Mouse (Mus musculus) 416B (cell line): ENCODE measurements around the gene Scamp1.

Source experiments
- DNase-seq: peaks from one replicate; pipeline ENCODE4 v3.0.0; 2011; ENCODE audit warnings: low read depth

Gene Scamp1

DNA sequence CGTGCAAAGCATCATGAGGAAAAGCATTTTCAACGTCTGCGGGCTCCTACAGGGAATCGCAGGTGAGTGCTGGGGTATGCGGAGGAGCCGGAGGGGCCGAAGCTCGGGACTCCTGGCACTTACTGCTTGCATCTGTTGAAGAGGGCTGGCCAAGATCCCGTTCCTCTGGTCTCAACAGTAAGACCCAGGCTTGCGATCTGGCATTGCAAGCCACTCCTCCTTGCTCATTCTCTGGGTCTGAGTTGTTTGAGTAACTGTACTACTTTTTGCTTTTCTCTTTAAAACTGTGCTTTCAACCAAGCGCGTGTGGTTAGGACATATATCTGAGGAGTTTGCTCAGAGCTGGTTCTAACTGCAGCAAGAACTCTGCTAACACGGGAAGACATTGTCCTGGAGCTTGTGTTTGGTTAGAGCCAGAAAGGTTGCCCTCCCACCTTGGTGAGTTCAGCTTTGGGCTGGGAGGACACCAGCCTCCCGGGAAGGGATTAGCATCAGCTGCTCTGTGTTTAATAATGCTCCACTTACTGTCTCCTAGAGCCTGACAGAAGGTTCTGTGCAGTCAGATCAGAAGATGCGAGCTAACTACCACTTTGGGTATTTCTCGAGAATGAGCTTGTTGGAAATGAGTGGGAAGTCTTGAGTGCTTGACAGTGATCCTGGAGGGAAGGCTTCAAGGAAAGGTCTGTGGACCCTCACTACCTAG, 110.9 kb downstream of the Scamp1 start:
- DNase-seq, result no peak

- DNase-seq, result no peak
Measured at GRCm38 (mm10) chr13:94173633-94174576, 111.8 kb downstream of the Scamp1 start.

DNA sequence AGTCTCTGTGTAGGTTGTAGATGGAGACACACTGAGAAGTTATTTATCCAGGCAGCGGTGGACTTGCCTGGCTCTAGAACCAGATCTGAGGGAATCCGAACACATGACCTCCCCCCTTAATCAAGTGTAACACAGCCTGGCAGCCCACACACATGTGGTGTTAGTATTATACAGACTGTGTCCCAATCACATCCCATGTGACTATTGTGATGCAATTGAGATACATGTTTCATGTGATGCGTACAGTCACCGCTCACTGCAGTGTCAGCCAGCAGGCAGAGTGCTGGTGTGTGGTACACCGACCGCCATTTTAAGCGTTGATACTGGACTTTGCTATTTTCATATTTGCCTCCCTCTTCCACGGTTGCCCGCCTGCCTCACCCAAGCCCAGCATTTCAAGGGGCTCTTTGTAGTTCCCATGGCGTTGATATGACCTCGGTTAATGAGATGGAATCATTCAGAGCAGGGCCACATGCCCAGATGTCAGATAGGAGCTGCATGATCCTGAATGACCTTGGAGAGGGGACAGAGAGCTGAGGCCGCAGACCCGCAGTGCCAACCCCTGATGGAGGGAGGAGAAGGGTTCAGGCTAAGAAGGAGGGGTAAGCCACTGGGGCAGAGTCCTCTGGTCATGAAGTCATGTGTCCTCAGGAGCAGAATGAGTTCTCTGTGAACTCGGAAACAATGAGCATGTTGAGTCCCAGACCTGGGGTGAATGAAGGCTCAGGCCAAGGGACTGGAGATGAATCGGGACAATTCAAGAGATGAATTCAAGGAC, 112.9 kb downstream of the Scamp1 start:
- no peak for DNase-seq

GRCm38 (mm10) chr13:94171612-94172011, 114.0 kb downstream of the Scamp1 start:
- no peak for DNase-seq

DNA sequence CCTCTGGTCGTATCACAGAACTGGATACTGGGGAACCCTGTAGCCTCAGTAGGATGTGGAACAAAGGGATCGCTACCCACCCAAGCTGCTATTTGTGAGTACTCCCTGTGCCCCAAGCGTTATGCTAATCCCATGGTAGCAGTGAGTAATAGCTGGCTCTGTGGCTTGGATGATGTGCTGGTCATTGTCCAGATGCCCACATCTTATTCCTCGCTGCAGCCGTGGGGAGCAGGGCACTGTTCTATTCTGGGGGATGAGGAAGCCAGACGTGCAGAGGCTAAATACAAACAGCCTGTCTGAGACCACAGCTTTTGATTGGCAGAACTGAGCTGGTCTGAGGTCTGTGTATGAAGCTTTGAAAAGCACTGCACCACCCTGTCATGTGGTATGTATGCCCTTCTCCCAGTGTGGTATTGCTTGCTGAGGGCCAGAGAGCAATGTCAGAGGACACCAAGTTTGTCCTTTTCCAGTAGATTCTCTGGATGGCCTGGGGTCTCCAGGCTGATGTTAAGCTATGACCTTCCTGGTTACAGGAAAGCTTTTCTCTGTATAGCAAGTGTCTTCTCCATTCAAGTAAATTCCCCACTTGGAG, 116.2 kb downstream of the Scamp1 start:
- peak; percentile 28 for DNase-seq

GRCm38 (mm10) chr13:94168319-94168718, 117.3 kb downstream of the Scamp1 start:
- no peak for DNase-seq

GRCm38 (mm10) chr13:94164501-94164900, 121.2 kb downstream of the Scamp1 start:
- DNase-seq, result no peak

- no peak for DNase-seq
Measured at GRCm38 (mm10) chr13:94159478-94160220, 126.0 kb downstream of the Scamp1 start.

- DNase-seq, result no peak
Measured at GRCm38 (mm10) chr13:94158864-94159477, 126.7 kb downstream of the Scamp1 start.

DNA sequence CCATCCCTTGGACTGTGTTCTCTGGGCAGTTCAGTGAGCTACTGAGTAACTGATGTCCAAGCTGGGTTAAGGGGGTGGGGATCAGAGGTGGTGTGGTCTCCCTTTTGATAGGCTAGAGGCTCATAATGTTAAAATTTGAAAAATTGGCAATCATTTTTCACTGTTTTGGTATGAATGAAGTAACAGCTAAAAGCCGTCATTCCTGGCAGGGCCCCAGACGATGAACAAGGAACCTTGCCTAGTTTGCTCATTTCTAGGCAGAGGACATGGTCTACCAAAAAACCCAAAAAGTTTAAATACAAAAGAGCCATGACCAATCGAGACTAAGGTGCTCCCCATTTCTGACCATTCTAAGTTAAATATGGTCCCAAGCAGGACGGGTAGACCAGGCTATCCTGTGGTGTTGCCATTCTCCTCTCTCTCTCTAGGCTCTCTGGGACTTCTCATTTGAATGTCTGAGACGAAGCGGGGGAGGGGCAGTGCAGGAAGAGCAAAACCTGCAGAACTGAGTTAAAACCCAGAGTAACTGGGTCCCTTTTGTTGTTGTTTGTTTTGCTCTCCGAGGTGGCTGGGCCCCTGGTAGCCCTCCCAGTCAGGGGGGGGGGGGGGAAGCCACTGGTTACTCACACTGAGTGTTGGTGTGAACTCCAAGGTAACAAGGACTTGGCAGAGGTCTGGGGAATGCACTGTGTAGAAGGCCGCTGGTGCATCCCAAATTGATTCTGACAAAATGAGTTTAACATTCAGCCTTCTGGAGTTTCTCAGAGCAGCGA, 129.8 kb downstream of the Scamp1 start:
- no peak for DNase-seq

DNA sequence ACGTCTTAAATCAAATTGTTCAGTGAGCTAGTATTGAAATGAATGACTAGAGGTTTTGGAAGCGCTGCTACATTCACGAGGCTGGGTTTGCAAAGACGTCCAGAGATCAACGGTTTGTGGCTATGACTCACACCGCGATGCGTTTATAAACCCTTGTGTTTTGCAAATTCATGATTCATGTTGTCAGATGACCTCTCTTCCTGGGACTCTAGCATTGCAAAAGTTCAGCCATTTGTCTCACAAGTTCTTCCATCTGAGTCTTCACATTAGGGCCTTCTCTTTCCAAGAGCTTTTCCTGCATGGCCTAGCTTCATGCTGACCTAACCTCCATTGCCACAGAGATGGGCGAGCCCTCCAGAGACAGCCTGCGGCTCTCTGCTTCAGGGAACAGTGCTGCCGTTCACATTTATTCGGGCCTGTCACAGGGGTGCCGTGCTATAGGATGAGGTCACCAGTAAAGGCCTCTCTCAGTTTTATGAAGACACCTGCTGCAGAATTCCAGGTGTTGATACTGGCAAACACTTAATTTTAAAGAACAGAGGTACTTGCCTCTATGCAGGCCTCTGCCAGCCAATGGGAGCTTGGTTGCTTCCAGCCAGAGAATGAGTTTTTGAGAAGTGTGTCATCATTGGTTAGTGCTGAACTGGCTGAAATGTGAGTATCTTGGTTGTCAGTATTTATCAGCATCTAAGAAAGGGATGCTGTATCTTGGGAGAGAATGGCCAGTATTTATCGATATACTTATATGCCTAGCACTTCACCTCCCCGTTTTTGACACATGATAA, 131.0 kb downstream of the Scamp1 start:
- DNase-seq, result peak; percentile 96

- DNase-seq, result peak; percentile 74
Measured at GRCm38 (mm10) chr13:94153658-94154057, 132.0 kb downstream of the Scamp1 start.

DNA sequence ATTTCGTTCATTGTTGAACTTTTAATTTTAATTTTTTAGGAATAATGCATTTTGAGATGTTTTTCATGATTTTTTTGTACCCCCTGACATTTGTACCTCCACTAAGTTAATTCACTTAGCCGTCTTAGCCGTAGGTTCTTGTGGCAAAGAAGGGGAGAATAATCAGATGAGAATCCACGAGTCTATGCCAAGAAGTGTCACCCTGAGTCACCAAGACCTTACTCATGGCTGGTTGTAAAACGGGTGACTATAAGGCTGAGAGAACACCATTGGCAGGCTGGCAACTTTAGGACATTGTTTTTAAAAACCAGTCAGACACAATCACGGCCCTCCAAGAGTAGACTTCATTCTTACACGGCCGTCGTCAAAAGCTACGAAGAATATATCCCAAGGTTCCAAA, 132.8 kb downstream of the Scamp1 start:
- peak; percentile 36 for DNase-seq
